Mouse (Mus musculus) splenic B cell, adult 2 months (primary cell): ENCODE data around the gene Syt7.

Experiments used
- DNase-seq: peaks from one replicate; pipeline ENCODE4 v3.0.0-alpha.2; 2011; ENCODE audit warnings: low read depth, low spot score
- H3K27me3 ChIP-seq: 2 replicates; pipeline ENCODE4 v1.6.1; 2012; ENCODE audit warnings: mild to moderate bottlenecking, low read length, moderate library complexity, mixed read lengths; ENCODE audit not compliant: control insufficient read depth, poor library complexity, insufficient read depth, severe bottlenecking
- H3K36me3 ChIP-seq: 2 replicates; pipeline ENCODE4 v1.6.1; 2012; ENCODE audit warnings: mild to moderate bottlenecking, low read length, moderate library complexity, mixed read lengths; ENCODE audit not compliant: control insufficient read depth, poor library complexity, insufficient read depth, severe bottlenecking

The Syt7 gene

DNA sequence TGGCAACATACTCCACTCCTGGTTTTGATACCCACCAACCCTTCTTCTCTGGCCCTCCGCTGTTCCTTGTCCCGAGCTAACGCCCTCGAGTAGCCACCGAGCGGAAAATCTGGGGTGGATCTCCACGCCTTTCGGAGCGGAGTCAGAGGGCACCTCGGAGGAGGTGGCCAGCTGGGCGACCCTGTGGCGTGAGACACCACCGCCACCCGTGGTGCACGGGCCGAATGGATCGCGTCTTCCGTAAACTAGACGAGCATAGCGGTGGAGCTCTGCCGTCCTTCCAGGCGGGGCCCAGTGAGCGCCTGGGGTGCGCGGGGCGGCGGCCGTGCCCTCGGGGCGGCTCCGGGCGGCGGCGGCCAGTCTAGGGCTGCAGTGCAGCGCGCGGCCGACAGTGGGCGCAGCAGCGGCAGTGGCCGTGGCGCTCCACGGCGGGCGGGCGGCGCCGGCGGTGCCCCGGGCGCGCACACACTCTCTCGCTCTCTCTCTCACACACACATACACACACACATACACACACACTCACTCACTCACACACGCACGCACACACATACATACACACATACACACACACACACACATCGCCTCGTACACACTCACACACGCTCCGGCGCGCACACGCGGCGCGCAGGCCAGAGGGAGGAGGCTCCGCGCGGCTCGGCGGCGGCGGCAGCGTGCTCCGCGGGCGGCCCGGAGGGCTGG is at the start of gene Syt7:
Gene Syt7 (plus strand): TSS at position 476 of the 699 bp plus-strand sequence.
- Histone ChIP-seq H3K36me3 (no peaks in the 10 kb centered on the region), H3K27me3 (no peaks in the 10 kb centered on the region; the same call in 1 of the 2 replicates)
- peak; percentile 59 for DNase-seq

DNA sequence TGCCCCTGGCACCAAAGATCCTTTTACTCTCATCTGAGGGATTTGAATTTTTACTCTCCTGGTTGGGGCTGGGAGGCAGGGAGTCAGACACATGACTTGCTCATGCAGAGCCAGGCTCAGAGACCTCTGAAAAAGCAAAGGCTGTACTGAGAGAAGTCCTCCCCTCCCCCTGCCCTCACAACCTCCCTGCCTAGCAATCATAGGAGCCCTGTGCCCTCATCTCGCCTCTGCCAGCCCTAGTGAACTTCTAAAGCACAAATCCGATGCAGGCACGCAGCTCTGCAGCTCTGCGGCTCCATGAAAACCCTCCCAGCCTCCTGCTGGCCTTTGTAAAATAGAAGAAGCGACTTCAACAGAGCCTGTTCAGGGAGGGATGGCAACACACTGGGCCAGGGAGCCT is 49.6 kb upstream of the Syt7 start:
- Histone ChIP-seq H3K27me3 (no peaks in the 10 kb centered on the region), H3K36me3 (no peaks in the 10 kb centered on the region)
- DNase-seq = no peak

DNA sequence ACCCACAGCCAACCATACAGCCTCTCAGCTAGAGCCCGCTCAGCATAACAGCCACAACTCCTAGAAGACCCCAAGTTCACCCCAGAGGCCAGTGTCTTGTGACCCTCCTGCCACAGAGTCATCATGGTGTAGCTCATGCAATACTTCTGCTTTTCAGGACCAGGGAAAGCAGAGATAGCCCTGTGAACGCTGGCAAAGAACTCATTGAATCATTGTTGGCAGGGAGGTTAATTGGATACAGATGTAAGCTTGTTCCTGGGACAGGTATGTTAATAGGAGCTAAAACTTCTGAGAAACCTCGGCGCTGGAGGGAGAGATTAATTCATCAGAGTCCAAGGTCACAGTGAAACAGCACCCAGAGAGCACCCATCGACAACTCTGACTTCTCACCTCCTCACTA is 48.2 kb upstream of the Syt7 start:
- no peaks in the 10 kb centered on the region for H3K27me3 ChIP-seq
- DNase-seq = no peak

DNA sequence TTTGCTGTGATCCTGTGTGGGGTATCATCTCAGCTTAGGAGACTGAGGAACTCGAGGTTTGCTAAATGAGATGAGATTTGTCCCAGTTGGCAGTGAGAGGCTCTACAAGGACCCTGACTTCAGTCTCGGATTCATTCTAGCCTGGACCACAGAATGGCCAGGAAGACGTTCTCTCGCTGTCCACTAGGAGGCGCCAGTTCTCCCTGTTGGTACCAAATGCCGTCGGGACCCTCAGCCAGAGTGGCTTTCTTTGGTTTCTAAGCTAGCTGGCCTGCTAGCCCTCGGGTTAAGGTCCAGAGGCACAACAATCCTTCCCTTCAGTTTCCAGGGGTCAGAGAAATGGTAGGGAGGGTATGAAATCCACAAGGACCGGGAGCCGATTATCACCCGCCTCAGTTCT is 47.7 kb upstream of the Syt7 start:
- H3K27me3 ChIP-seq = no peaks in the 10 kb centered on the region
- no peaks in the 10 kb centered on the region for H3K36me3 ChIP-seq
- peak; percentile 34 for DNase-seq

More for the DNA sequence above, 48.2 kb upstream of the Syt7 start:
- H3K36me3 ChIP-seq = no peaks in the 10 kb centered on the region

DNA sequence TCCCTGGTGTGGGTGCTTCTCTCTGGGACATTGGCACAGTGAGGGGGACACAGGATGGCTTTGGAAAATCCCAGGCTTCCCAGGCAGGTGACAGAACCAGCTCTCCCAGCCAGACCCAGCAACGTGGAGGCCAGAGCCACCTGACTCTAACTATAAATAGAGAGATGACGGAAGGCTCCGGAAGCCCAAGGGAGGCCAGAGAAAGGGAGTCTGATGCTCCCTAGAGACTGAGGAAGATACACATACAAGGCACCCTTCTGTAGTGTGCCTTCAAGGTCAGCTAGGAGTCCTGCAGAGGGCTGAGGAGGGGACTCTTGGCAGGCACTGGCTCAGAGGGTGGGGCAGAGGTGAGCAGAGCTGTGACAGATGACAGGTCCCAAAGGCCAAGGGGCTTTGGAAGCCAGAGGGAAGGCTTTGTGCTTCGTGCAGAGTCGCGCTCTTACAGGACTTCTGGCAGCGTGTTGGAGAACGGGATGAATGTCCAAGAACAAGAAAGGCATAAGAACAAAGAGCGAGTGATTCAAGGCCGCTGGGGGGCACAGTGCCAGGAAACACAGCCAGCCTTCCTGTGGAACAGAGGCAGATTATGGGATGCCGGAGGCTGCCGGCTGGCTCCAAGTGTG is 47.0 kb upstream of the Syt7 start:
- no peak for DNase-seq
- H3K27me3 ChIP-seq = no peaks in the 10 kb centered on the region
- no peaks in the 10 kb centered on the region for H3K36me3 ChIP-seq

DNA sequence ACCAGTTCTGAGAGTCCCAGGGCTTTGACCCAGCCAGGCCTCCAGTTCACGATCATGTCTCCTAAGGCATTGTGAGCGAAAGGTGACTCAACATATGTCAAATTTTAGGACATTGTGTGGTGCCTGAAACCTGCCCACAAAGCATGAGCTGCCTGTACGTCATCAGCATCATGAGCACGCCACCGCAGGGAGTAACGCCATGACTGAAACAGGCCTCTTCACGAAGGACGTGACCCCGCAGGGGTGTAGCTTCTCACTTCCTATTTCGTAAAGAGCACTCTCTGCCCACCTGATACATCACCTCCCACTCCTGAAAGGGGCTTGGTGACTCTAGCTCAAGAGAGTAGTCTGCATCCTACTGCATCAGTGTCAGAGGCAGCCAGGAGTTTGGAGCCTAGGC is 45.0 kb upstream of the Syt7 start:
- Histone ChIP-seq H3K27me3 (no peaks in the 10 kb centered on the region), H3K36me3 (no peaks in the 10 kb centered on the region)
- DNase-seq = no peak

DNA sequence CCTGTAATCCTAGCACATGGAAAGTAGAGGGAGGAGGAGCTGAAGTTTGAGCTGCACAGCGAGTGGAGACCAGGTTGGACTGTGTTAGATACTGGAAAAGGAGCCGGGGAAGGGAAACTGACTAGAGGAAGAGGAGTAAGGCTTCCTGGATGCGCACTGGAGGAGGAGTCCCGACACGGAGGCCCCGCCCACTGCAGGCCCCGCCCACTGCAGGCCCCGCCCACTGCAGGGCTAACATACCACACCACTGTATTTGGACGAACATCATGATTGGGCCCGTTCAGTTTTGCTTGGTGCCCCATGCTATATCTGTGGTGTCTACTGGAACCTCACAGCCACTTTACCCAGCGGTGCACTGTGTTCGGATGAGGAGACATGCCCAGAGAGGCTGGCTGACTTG is 43.2 kb upstream of the Syt7 start:
- Histone ChIP-seq H3K27me3 (no peaks in the 10 kb centered on the region), H3K36me3 (no peaks in the 10 kb centered on the region)
- no peak for DNase-seq

DNA sequence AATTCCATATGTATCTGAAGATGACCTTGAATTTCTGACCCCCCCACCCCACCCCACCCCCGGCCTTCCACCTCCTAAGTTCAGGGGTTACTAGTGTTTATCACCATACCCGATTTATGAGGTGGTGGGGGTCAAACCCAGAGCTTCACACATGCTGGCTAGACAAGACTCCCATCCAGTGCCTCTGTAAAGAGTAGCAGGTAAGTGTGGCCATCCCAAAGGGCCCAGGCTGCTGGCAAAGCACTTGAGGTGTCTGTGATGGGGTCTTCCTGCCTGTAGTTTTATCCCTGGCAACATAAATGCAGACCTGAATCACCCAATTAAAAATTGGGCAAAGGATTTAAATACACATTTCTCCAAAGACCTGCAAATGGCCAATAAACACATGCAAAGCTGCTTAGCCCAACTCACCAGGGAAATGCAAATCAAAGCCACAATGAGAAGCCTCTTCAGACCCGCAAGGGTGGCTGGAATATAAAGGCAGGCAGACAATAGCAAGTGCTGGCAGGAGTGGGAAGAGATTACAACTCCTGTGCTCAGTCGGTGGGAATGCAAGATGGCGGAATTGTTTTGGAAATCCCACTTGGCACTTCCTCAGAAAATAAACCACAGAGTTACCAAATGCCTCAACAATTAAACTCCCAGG is 41.1 kb upstream of the Syt7 start:
- H3K36me3 ChIP-seq = no peaks in the 10 kb centered on the region
- no peaks in the 10 kb centered on the region for H3K27me3 ChIP-seq
- no peak for DNase-seq

DNA sequence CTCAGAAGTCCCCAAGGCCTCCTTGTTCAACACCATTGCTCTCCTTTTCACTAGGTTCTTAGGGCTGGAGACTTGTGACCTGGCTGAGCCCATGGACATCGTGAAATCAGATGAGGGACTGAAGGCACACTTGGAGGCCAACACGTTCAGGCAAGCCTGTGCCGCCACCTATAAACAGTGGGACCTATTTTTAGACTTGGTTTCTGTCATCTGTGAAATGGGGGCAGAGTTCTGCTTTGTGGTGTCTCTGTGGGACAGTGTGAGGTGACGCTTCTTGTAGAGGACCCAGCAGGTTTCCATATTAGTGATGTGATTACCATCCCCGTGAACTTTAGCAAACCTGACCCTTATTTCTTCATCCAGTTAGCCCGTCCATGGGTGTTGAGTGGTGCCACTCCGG is 36.7 kb upstream of the Syt7 start:
- no peaks in the 10 kb centered on the region for H3K27me3 ChIP-seq
- DNase-seq = no peak
- H3K36me3 ChIP-seq = no peaks in the 10 kb centered on the region

DNA sequence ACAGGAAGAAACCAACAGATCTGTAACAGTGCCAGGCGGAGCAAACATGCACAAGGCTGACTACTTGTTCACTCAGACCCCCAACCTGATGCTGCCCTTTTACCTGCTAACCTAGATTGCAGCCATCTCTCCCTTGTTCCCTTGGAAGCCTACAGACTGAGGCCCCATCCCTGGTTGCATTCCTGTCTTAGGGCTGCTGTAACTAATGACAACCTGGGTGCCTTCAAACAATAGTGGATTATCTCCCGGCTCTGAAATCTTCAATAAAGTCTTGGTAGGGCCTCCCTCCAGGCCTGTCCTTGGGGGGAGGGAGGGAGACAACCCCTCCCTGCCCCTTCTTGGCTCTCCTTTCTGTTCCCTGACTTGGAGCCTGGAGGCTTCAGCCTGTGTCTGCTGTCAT is 34.1 kb upstream of the Syt7 start:
- H3K27me3 ChIP-seq = no peaks in the 10 kb centered on the region
- no peak for DNase-seq
- no peaks in the 10 kb centered on the region for H3K36me3 ChIP-seq

DNA sequence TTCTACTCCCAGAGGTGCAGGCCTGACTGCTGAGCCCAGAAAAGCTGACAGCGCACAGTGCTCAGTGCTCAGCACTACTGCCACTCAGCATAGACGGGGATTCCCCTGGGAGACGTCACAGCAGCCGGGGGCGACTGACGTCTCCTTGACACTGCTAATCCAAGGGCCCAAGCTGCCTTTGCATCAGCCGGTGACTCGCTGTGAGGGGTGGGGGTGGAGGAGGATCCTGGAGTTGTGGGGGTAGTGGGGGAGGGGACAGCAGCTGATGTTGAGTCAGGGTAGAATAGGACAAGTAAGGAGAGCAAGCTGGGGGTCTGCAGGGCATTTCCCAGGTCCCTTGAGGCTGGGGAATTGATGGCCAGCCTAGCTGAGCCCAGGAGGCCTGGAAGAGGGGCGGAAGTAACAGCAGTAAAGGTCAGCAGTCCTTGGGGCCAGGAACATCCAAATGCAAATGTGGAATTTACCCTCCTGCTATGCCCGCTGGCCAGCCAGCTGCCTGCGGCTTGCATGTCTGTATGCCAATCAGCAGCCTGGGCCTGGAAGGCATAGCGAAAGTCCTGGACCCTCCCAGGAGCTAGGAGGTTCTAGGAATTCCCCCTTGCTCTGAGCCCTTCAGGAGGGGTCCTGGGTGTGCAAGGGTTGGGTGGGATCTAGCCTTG is 31.9 kb upstream of the Syt7 start:
- Histone ChIP-seq H3K36me3 (no peaks in the 10 kb centered on the region), H3K27me3 (no peaks in the 10 kb centered on the region)
- peak; percentile 20 for DNase-seq

DNA sequence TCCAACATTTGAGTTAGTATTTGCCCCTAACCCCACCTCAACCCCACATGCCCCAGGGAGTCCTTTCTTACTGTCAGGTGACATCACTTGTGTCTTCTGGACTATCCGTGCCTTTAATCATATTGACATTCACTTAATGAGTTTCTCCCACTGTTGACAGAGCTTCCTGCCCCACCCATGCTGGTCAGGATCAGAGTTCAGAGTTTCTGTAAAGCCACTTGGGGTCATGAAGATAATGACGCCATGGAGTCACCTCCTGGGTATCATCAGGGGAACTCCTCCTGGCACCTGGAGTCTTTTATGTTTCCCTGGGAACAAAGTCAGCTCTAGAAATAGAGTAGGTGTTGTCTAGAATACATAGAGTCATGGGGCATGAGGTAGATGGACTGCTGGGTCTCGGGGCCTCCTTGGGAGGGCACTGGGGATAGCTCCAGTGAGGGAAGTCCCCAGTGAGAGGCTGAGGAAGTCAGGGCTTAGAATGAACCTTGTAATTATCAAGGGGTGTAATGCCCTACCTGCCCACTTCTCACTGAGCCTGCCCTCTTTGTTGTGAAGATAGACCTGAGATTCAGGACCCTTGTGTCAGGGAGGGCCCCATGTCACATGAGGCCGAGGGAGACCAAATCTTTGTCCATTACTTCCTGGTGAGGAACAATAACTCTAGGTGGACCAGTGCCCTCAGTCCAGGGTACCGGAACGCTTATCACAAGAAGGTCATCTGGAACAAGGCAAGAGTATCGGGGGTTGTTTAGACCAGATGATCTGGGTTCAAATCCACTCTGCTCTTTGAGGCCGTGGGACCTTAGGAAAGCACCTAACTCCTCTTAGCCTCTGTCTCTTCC is 29.6 kb upstream of the Syt7 start:
- Histone ChIP-seq H3K27me3 (no peaks in the 10 kb centered on the region), H3K36me3 (no peaks in the 10 kb centered on the region)
- DNase-seq = no peak

DNA sequence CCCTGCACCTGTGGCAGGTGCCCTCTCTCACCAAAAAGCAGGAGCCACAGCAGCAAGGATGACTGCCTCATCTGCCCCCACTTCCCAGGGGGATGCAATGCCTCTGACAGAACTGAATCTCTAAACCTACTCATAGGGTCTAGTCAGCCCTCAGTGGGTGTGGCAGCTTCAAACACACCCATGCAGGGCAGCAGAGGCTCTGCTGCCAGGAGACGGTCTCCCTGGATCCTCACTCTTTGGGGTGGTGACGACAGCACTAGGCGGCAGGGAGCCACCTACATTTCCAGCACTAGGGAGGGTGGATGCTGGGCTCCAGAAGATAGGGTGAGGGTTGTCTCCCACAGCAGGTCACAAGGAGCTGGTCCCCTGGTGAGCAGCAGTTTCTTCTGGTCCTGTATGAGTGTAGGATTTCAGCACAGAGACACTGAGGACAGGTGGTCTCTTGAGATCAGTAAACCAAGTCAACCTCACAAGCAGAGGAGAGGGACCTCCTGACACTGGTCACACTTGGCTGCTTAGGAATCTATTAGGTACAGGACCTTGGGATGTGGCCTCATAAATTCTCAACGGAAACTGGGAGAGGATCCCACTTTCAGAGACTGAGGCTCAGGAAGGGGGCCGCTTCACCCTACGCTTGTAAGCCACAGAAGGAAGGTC is 26.3 kb upstream of the Syt7 start:
- no peaks in the 10 kb centered on the region for H3K27me3 ChIP-seq
- H3K36me3 ChIP-seq = no peaks in the 10 kb centered on the region
- DNase-seq = no peak

DNA sequence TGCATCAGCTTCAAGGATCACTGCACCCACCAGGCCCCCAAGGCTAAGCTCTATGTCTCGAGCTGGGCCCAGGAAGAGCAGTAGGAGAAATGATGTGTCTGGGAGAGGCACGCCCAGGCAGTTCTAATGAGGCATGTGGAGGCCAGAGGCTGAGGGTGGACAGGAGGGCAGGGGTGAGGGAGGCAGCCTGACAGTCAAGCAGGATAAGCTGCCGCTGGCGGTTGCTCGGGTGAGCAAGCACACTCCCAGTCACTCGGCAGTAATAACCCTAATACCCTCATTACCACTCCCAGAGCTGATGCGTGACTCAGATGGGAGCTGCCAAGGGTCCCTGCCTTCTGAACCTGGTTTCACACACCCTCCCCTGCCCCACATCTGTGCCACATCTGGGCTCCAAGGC is 25.0 kb upstream of the Syt7 start:
- no peak for DNase-seq
- no peaks in the 10 kb centered on the region for H3K36me3 ChIP-seq
- H3K27me3 ChIP-seq = no peaks in the 10 kb centered on the region
